Mouse (Mus musculus): ENCODE results near the gene Plekhm3. TPM values are rescaled to one million over a fixed set of nuclear protein-coding genes. Genes with fewer than 3 reads are reported as not detected.
A peak's percentile ranks its signal among the peaks of the same experiment; 100 is the strongest.

Gene Plekhm3
- total RNA-seq, 2 experiments from 2014 or later = 8.3 to 9.6 TPM

DNA sequence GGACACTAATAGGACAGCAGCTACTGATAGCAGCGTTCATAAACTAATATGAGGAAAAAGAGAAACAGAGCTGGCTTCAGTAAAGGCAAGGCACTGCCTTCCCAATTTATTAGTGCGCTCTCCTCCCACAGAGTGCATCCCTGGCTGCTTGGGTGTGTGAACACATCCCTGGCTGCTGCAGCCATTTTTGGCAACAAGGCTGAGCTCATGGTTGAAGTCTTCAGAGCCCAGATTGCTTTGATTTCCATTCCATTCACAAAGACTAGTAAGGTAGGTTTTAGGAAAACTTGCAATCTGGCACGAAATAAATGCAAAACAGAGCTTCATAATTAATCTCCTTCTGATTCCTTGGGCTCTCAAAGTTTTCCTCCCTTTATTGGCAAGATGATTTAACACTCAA is 71.3 kb downstream of the Plekhm3 start:
- DNase-seq (ENCODE audit: low spot score) = no peak

DNA sequence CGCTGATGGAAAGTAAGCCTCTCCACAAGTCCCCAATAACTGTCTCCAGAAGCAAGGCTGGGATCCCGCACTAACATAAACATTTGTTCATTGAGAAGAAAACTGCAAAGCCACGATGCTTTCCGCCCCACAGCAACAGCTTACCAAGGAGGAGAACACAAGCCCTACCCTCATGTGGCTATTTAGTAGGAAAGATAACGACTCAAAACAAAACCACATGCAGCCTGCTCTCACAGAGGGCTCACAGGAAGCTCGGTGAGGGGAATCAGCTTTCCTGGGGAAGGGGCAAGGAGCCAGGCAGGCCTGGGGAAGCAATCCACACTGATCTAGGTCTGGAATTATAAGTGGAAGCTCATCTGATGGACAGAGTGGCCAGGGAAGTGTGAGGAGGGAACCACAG is 72.6 kb downstream of the Plekhm3 start:
- no peak for DNase-seq (ENCODE audit: low spot score)
- intact Hi-C loops (cut with DNase I) = no loop called here

More for the DNA sequence above, 71.3 kb downstream of the Plekhm3 start:
- intact Hi-C loops (cut with DNase I) = no loop called here

DNA sequence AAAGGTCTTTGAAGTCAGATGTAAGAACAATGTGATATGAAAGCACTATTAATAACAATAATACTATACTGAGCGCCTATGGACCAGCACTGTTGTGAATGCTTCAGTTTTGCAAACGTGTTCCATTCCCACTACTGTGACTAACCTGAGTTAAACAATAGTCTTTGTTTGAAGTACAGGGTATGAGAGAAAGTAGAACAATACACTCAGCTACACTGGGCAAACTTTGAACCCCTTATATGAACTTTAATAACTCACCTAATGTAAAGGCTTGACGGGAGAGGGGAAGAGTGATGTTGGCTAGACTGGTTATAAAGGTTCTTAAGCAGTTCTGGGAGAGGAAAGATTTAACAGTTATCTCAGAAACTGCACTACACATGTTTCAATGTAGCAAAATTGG is 76.0 kb downstream of the Plekhm3 start:
- no peak for DNase-seq (ENCODE audit: low spot score)
- intact Hi-C loops (cut with DNase I) = no loop called here

DNA sequence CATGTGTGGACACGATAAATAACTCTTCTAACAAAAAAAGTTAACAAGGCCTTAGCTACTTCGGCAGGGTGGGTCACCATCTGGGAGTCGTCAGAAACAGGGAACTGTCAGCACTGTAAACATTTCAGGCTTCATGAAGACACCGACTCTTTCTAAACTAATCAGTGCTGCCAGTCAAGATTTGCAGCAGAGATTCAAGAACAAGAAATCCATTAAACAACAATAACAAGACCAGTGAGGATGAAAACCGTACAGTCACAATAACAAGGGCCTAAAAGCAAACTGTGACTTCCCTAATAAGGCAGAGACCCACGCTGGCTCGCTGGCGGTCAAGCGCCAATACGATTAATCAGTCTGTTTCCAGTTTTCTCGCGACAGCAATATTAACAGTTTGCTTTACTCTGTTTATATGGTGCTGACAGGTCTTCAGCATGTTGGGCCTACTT is 77.8 kb downstream of the Plekhm3 start:
- DNase-seq (ENCODE audit: low spot score) = no peak
- intact Hi-C loops (cut with DNase I) = no loop called here

DNA sequence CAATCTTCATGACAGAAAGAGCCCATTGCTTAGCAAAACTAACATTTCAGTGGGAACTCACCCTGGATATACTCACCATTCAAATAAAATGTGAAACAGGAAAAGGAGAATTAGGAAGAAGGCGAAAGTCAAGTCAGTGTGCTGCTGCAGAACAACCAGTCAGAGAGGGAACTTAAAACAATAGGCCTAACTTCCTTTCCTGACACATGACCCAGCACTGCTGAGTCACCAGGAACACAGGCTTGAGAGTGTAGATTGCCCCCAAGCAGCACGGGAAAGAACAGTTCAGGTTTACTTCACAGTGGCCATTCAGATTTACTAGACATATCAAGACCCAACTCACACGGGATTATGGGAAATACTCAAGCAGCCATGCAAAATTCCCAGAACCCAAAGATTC is 80.3 kb downstream of the Plekhm3 start:
- intact Hi-C loops (cut with DNase I) = no loop called here
- peak; percentile 13 for DNase-seq (ENCODE audit: low spot score)

DNA sequence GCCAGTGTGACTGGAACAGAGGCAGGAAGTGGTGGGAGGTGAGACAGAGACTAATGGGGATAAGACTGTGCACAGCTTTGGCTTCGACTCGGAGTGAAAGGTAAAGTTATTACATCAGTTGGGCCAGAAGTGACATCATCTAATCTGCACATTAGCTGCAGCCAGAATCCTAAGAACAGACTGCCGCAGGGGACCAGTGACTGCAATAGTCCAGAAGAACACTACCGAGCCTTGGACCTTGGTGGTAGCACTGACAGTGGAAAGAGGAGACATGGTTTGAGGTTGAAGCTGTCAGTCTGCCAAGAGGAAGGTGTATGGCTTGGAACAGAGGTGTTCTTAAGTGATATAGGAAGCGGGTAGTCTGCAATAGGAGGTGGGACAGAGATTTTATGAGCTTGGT is 80.9 kb downstream of the Plekhm3 start:
- intact Hi-C loops (cut with DNase I) = no loop called here
- DNase-seq (ENCODE audit: low spot score) = no peak

DNA sequence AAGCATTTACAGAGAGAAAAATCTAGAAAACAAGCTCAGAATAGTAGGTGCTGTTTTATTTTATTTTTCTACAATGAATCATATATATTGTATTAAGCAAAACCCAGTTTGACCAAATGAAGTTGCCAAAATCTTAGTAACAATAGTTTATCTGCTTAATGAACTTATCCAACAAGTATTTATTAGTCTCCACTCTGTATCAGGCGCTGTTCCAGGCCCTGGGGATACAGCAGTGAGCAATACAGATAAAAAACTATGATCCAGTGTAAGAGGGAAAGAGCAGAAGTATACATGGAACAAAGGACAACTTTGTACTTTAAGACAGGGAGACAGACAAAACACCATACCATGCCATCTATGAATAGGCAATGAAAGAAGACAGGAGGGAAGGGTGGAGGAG is 81.5 kb downstream of the Plekhm3 start:
- DNase-seq (ENCODE audit: low spot score) = no peak
- intact Hi-C loops (cut with DNase I) = no loop called here

DNA sequence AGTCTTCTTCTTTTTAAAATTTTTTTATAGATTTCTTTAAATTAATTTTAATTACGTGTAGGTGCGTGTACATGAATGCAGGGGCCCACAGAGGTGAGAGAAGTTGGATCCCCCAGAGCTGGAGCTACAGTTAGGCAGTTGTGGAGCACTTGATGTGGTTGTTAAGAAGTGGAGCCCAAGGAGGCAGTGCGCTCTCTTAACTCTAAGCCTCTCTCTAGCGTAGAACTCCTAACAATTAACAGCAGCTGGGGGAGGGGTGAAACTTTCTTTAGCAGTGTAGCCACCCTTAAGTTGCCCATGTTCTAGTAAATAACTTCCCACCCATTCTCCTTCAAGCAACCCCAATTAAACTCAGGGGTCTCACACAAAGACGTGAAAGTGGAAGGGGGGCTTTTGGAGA is 84.7 kb downstream of the Plekhm3 start:
- intact Hi-C loops (cut with DNase I) = no loop called here

DNA sequence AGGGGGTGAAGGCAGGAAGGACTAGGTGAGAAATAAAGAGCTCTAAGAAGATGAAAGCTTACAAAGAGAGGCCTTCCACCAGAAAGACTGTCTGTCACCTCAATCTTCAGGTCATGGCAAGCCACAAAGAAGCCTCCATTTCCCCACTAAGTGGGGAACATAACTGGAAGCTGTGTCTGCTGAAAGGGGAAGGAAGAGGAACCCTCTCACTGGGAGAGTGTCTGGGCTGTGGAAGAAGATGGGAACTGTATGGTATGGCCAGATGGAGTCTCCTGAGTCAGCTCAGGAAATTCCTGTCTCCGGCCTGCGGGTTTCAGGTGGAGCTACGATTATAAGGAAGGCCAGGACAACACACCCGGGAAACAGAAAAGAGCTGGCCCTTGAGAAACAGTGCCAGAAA is 88.9 kb downstream of the Plekhm3 start:
- no peak for DNase-seq (ENCODE audit: low spot score)
- intact Hi-C loops (cut with DNase I) = no loop called here

More for the DNA sequence above, 84.7 kb downstream of the Plekhm3 start:
- DNase-seq (ENCODE audit: low spot score) = no peak

DNA sequence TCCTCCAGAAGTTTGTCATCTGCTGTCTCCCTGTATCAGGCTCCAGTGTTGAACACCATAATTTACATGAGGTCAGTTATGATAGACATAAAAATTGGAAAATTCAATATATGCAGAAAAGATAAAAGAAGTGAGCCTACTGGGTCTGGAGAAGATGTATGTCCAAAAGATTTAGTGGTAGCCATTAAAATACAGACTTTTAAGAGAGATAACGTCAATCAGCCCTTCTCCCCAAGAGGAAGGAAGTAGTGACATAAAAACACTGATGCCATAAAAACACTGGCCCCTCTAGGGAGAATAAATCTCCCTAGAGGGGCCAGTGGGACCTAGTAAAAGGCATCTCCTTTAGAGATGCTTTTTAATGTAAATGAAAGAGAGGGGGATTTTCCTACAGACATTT is 90.5 kb downstream of the Plekhm3 start:
- intact Hi-C loops (cut with DNase I) = no loop called here
- no peak for DNase-seq (ENCODE audit: low spot score)

DNA sequence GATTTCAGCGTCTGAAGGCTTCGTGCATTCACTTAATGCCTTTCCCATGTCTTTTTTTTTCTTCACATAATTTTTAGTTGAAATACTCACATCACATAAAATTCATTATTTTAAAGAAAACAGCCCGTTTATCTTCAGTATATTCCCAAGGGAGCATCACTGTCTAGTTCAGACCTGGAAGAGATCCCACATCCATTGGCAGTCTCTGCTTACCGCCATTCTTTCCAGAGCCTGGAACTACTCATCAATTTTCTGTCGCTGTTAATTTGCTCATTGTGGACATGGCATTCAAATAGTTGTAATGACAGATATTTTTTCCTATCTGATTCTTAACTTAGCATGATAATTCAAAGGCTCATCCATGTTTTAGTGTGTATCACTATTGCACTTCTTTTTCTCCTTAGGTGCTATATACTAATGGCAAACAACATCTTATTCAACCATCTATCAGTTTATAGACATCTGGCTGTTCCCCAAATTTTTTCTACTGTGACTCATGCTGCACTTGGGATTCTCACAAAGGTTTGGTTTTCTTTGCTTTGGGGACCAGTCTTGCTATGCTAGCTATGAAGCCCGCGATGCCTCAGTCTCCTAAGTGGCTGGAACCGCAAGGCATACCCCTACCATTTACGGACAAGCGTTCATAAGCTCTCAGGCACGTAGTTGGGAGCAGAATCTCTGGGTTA is 96.2 kb downstream of the Plekhm3 start:
- DNase-seq (ENCODE audit: low spot score) = no peak
- intact Hi-C loops (cut with DNase I) = no loop called here

DNA sequence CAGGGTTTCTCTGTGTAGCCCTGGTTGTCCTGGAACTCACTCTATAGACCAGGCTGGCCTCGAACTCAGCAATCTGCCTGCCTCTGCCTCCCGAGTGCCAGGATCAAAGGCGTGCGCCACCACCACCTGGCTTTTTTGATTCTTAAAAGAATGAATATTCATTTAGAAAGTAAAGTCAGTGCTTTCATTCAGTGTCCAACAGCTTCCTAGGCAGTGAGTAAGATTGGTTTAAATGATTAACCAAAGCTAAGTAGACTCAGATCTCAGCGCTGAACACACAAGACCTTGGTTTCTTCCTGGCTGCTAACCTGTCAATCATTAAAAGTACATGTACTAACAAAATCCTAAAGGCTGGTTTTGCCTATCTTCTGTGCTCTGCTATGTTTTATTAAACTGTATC is 96.8 kb downstream of the Plekhm3 start:
- no peak for DNase-seq (ENCODE audit: low spot score)
- intact Hi-C loops (cut with DNase I) = no loop called here

DNA sequence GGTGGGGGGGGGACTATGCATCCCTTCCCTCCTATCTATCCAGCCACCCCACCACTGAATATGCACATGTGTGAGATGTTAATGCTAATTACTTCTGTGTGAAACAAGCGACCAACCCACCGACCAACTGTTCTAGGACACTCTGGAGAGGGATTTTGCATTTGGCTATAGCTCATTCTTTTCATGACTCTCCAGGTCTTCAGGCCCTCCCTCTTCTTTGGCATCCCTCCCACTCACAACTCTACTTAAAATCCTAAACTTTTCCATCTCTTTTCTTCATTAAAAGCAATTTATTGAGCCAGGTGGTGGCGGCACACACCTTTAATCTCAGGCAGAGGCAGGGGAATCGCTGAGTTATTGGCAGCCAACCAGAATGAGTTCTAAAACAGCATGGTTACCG is 101.8 kb downstream of the Plekhm3 start:
- intact Hi-C loops (cut with DNase I) = no loop called here
- no peak for DNase-seq (ENCODE audit: low spot score)

DNA sequence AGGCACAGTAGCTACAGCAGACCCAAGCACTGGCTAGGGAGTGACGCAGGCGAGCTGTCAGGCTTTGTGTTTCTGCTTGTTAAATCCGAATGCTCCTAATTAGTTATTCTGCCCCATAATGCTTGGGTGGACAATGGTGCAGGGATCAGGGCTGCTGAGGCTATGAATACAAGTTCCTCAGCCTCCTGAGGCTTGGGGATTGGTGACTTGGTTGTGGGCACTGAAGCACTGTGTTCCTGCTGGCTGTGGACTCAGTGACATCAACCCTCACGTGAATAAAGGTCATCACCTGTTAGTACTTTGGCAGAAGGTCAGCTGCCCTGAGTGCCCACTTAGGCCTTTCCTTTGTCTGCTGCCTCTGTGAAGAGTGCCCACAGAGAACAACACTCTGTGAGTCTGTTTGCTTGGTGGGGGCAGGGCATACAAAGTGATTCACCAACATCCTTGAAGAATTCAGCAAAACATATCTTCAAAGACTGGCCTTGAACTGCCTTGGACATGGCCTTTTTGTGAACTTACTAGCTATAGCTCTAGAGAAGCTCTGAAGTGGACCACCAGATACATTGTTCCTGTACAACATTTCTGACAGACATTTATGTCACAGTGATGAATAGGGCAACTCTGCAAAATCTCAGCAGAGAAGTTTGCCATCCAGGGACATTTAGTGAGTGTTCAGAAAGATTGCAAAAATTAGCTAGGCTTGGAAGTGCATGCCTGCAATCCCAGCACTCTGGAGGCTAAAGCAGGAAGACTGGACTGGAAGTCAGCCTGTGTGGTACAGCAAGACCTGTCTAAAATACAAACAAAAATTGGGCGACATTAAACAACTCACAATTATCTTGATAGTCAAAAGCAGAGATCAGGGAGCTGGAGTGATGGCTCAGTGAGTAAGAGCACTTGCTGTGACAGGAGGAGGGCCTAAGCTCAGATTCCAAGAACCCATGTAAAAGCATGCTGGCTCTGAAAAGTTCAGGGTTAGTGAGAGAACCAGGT is 102.6 kb downstream of the Plekhm3 start:
- no peak for DNase-seq (ENCODE audit: low spot score)
- intact Hi-C loops (cut with DNase I) = no loop called here

DNA sequence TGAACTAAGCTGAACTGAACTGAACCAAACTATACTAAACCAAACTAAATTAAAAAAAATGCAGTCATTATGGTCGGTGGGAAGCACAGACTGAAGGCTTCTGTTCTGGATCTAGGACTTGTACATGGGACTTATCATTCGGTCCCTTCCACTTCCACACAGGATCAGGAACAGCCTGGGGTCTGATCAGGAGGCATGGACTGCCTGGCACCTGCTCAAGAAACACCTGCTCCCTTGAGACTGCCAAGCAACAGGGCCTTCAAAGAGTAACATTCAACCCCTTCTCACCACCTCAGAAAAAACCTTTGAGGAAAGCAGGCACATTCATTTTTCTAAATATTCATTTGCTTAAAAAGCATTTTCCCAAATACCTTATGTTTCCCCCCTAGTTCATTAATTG is 103.4 kb downstream of the Plekhm3 start:
- intact Hi-C loops (cut with DNase I) = no loop called here
- no peak for DNase-seq (ENCODE audit: low spot score)

DNA sequence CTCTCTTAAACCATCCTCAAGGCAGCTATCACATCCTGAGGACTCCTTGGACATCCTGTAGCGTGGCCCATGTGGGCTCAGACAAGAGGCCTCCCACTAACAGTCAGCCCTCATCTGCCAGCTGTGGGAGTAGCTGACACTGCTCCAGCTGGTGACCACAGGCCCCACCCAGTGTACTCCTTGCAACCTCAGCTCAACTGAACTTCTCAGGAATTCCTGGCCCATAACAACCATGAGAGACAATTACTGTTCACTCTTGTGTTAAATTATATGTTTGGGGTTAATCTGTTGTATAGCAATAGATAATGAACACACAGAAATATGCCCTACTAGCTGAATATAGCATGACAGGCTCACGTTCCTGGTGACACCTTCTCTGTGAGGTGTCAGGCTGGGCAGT is 104.4 kb downstream of the Plekhm3 start:
- no peak for DNase-seq (ENCODE audit: low spot score)
- intact Hi-C loops (cut with DNase I) = no loop called here

DNA sequence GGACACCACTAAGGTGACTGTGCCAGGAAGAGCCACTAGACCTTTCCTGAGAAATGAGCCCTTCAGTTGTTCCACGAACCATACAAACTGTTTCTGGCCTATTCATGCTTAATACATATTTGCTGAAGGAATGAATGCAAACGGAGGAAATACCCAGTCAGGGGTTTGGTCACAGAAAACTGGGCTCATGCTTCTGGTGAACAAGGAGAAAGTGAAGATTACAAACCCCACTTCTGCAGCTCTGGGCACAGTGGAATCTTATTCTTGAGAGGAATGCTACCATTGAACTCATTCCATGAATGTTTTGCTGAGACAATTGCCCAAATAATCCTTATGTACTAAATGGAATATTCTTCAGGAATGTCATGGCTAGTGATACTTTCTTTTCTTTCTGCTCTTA is 106.3 kb downstream of the Plekhm3 start:
- intact Hi-C loops (cut with DNase I) = no loop called here
- DNase-seq (ENCODE audit: low spot score) = no peak

DNA sequence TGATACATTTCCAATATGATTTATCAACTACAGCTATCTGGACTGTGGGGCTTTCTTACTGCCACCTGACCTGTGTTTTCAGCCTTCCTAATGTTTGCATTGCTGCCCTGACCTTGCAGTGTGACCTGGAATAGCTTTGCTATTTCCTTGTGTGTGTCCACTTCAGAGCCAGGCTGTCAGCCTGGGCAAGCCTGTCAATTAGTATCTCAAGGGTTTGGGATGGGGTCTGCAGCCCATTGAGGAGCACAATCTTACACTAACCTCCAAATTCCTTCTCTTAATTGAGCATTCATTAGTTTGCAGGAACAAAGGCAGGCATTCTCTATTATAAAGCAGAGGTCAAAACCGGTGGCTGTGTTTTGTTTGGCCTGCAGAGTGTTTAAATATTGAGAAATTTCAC is 107.6 kb downstream of the Plekhm3 start:
- DNase-seq (ENCODE audit: low spot score) = no peak
- intact Hi-C loops (cut with DNase I) = no loop called here

DNA sequence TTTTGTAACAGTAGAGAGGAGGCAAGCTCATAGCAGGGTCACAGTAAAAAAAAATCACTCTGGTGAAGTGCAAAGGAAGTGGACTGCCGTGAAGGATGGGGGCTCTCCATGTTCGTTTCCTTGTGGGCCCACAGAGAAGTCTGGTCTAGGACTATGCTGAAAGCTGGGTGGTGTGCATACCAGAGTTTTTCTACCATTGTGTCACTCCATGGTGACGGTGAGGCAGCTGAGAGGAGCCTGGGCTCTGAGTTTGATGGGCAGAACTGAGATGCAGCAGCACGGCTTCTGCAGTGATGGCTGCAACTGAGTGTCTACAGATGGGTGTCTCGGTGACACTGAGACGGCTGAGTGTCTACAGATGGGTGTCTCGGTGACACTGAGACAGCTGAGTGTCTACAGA is 108.5 kb downstream of the Plekhm3 start:
- intact Hi-C loops (cut with DNase I) = no loop called here

DNA sequence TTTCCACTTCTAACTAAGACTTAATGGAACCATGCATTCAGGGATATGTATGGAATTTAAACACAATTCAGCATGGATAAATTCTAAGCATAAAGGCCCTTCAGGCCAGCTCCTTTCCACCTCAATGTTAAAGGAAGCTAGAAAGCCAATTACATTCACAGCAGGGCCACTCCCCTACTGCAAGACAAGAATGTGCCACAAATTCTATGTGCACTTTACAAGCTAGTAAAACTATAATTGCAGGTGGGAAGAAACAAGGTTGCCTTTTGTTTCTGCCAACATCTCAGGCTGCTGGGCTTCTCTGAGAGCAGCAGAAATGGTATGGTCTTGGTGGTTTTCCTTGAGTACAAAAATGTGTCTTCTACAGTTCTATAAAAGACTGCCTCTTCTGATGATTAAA is 109.1 kb downstream of the Plekhm3 start:
- intact Hi-C loops (cut with DNase I) = no loop called here
- no peak for DNase-seq (ENCODE audit: low spot score)

More for the DNA sequence above, 108.5 kb downstream of the Plekhm3 start:
- no peak for DNase-seq (ENCODE audit: low spot score)

DNA sequence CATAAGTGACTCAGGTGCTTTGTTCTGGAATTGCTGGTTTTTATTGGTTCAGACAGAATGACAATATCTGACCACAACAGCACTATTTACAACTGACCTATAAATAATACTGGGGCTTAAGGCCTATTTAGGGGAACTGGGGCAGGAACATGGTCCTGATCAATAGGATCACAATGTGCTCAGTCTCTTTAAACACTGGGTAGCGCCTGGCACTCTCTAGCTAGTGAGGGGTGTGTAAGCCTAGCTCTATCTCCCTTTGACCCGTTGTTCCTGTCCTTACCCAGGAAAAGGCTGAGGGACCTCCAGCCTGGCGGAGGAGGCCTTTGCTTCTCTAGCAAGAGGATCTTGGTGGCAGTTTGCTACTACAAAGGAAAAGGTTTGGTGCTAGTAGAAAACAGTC is 111.6 kb downstream of the Plekhm3 start:
- intact Hi-C loops (cut with DNase I) = loop anchor here (5.0 kb wide), 1 partner anchor 38 kb away; no protein-coding TSS in a partner anchor
- no peak for DNase-seq (ENCODE audit: low spot score)

Measured in heart, postnatal 25 days (tissue).